Mouse (Mus musculus): ENCODE measurements at regions not wholly inside any gene's neighbourhood (a gene's known extent, or its start where the extent isn't known, plus 50 kb on each side); places are given as distances from the start of the nearest gene placed in this dataset.
A peak's percentile ranks its signal among the peaks of the same experiment; 100 is the strongest.

- no peak for DNase-seq (ENCODE audit: low spot score in 2 of 2)
Measured at GRCm38 (mm10) chr14:115004733-115005405, 87.1 kb upstream of the Gpc5 start.

- DNase-seq (ENCODE audit: low spot score in 2 of 2) = no peak
Measured at GRCm38 (mm10) chr14:115010877-115011276, 81.1 kb upstream of the Gpc5 start.

- DNase-seq (ENCODE audit: low spot score in 2 of 2) = no peak
Measured at GRCm38 (mm10) chr14:115015299-115015698, 76.7 kb upstream of the Gpc5 start.

- peak; percentile 73 to 79 for DNase-seq (ENCODE audit: low spot score in 2 of 2)
Measured at GRCm38 (mm10) chr14:115017410-115018153, 74.4 kb upstream of the Gpc5 start.

GRCm38 (mm10) chr14:115028011-115028410 lies 64.0 kb upstream of the Gpc5 start:
- no peak for DNase-seq (ENCODE audit: low spot score in 2 of 2)

- DNase-seq (ENCODE audit: low spot score in 2 of 2) = no peak
Measured at GRCm38 (mm10) chr14:115031734-115032133, 60.3 kb upstream of the Gpc5 start.

- DNase-seq (ENCODE audit: low spot score in 2 of 2) = no peak
Measured at GRCm38 (mm10) chr14:115033375-115033969, 58.5 kb upstream of the Gpc5 start.

GRCm38 (mm10) chr14:115034718-115035437 lies 57.1 kb upstream of the Gpc5 start:
- no peak for DNase-seq (ENCODE audit: low spot score in 2 of 2)

- no peak for DNase-seq (ENCODE audit: low spot score in 2 of 2)
Measured at GRCm38 (mm10) chr14:115037086-115037793, 54.8 kb upstream of the Gpc5 start.

GRCm38 (mm10) chr14:115038788-115039187 lies 53.2 kb upstream of the Gpc5 start:
- no peak for DNase-seq (ENCODE audit: low spot score in 2 of 2)

GRCm38 (mm10) chr14:115039524-115039923 lies 52.5 kb upstream of the Gpc5 start:
- no peak for DNase-seq (ENCODE audit: low spot score in 2 of 2)

- peak in 1 of 2 experiments; percentile 42 for DNase-seq (ENCODE audit: low spot score in 2 of 2)
Measured at GRCm38 (mm10) chr14:115040091-115040571, 51.9 kb upstream of the Gpc5 start.

GRCm38 (mm10) chr14:115040578-115041206 lies 51.3 kb upstream of the Gpc5 start:
- peak; percentile 80 to 81 for DNase-seq (ENCODE audit: low spot score in 2 of 2)

GRCm38 (mm10) chr14:115041336-115042054 lies 50.5 kb upstream of the Gpc5 start:
- DNase-seq (ENCODE audit: low spot score in 2 of 2) = peak; percentile 38 to 48

- DNase-seq (ENCODE audit: low spot score in 2 of 2) = peak; percentile 88
Measured at GRCm38 (mm10) chr14:115042055-115042564, 49.9 kb upstream of the Gpc5 start.
